Mouse (Mus musculus) adrenal gland, postnatal 25 days (tissue): Measurements from ENCODE around the gene Gdf11. TPM values are rescaled to one million over a fixed set of nuclear protein-coding genes. Genes with fewer than 3 reads are reported as not detected.

Experiments
- total RNA-seq: library from RNA; stranded (reverse); gene quantifications from 2 replicates; pipeline ENCODE4 v1.2.3, GENCODE M21; 2021

Gene Gdf11
- total RNA-seq, 1 experiment from 2014 or later: 1.5 TPM

Other genes starting within 250 kb of the Gdf11 start
- gene Ikzf4, start 245.7 kb downstream of the Gdf11 start, total RNA-seq: 1.5 and 2.0 TPM in 2 replicates
- 18.8 and 21.1 TPM in 2 replicates for gene Suox, start 217.6 kb downstream of the Gdf11 start, total RNA-seq
- gene Rab5b, start 195.5 kb downstream of the Gdf11 start, total RNA-seq: 106 and 124 TPM in 2 replicates
- 1.5 and 2.2 TPM in 2 replicates for gene Pmel, start 187.5 kb downstream of the Gdf11 start, total RNA-seq
- 27.4 and 29.0 TPM in 2 replicates for gene Cdk2, start 186.7 kb downstream of the Gdf11 start, total RNA-seq
- gene Dgka, start 146.9 kb downstream of the Gdf11 start, total RNA-seq: 15.1 and 17.6 TPM in 2 replicates
- gene Pym1, start 143.8 kb downstream of the Gdf11 start, total RNA-seq: 19.5 and 25.2 TPM in 2 replicates
- gene Mmp19, start 100.8 kb downstream of the Gdf11 start, total RNA-seq: 38.6 and 46.9 TPM in 2 replicates
- 57.1 and 79.6 TPM in 2 replicates for gene Dnajc14, start 87.7 kb downstream of the Gdf11 start, total RNA-seq
- gene Tmem198b, start 87.3 kb downstream of the Gdf11 start, total RNA-seq: 8.8 and 13.8 TPM in 2 replicates
- 54.6 and 63.2 TPM in 2 replicates for gene Sarnp, start 74.4 kb downstream of the Gdf11 start, total RNA-seq
- 48.5 and 49.1 TPM in 2 replicates for gene Ormdl2, start 70.1 kb downstream of the Gdf11 start, total RNA-seq
- 238 and 302 TPM in 2 replicates for gene Cd63, start 9.3 kb upstream of the Gdf11 start, total RNA-seq
- 7.7 and 15.9 TPM in 2 replicates for gene Rdh5, start 31.2 kb upstream of the Gdf11 start, total RNA-seq
- 189 and 195 TPM in 2 replicates for gene Bloc1s1, start 32.3 kb upstream of the Gdf11 start, total RNA-seq
- gene Itga7, start 42.1 kb upstream of the Gdf11 start, total RNA-seq: 9.6 and 10.2 TPM in 2 replicates
- 5.7 TPM in 1 of 2 replicates, not detected in the other for gene Mettl7b, start 69.3 kb upstream of the Gdf11 start, total RNA-seq
- gene Olfr9, start 97.7 kb upstream of the Gdf11 start, total RNA-seq: not detected in 2 replicates
- gene Olfr763, start 119.1 kb upstream of the Gdf11 start, total RNA-seq: not detected in 2 replicates
- gene Olfr764-ps1, start 148.2 kb upstream of the Gdf11 start, total RNA-seq: not detected in 2 replicates
- not detected in 2 replicates for gene Olfr765, start 158.3 kb upstream of the Gdf11 start, total RNA-seq
- not detected in 2 replicates for gene Olfr766-ps1, start 177.3 kb upstream of the Gdf11 start, total RNA-seq
- not detected in 2 replicates for gene Olfr767, start 191.2 kb upstream of the Gdf11 start, total RNA-seq
- gene Olfr768, start 207.7 kb upstream of the Gdf11 start, total RNA-seq: not detected in 2 replicates
- not detected in 2 replicates for gene Olfr769, start 226.1 kb upstream of the Gdf11 start, total RNA-seq
- gene Olfr770, start 247.3 kb upstream of the Gdf11 start, total RNA-seq: not detected in 2 replicates